Mouse (Mus musculus): Measurements from ENCODE around the gene Eif3i.

DNA sequence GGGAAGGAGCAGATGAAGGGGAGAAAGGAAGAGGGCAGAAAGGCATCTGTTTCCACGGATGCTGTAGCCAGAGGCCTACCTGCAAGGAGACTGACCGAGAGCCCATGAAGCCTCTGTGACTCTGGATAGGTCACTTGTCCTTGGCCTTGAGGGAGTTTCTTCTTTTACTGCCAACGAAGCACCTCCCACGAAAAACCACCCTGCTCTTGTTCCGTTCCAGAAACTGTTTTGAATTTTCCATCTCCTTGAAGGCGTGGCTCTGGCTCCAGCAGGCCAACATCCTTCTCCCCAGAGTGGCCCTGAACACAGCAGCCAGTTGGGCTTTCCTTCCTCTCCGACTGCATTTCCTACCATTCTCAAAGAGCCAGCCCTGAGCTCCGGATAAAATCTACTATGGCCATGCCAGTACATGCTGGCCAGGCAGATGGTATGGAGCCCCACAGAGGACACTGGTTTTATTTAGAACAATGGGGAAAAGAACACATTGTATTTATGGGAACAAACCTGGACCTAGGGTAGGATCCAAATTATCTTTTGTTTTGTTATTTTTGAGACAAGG is 20.9 kb upstream of the Eif3i start:
- TF ChIP-seq CTCF (IDR thresholded peaks at IDR 0.05; ENCODE audit: borderline replicate concordance, control insufficient read depth, extremely low read depth, insufficient read depth, low read length, poor library complexity), result no peak
- TF ChIP-seq POLR2A (IDR thresholded peaks at IDR 0.05; ENCODE audit: control insufficient read depth, extremely low read depth, insufficient read depth, low read length, poor library complexity), result no peak

Measured in thymus, adult 2 months (tissue).